Mouse (Mus musculus) lung, postnatal 0 days (tissue): ENCODE data around the gene Socs3. TPM values are rescaled to one million over a fixed set of nuclear protein-coding genes. Genes with fewer than 3 reads are reported as not detected.

Source experiments
- ATAC-seq: fragments of 200-750 bp; cut with Nextera tagmentation; 2 replicates; pipeline ENCODE4 v1.8.0; 2017; ENCODE audit warnings: moderate library complexity
- DNase-seq: peaks from one replicate; pipeline ENCODE4 v3.0.0-alpha.2; 2016; ENCODE audit warnings: low spot score
- H3K27ac ChIP-seq: fragments of 300-500 bp; sonication (generic); 2 replicates; pipeline ENCODE4 v1.5.1; 2014; ENCODE audit warnings: antibody characterized with exemption, mild to moderate bottlenecking, low read length, mixed read lengths
- H3K27me3 ChIP-seq: fragments of 300-500 bp; sonication (generic); replicated peaks from 2 replicates; pipeline ENCODE4 v1.6.1; 2014; ENCODE audit warnings: low read length, mixed read lengths; ENCODE audit not compliant: insufficient read depth
- H3K36me3 ChIP-seq: fragments of 300-500 bp; sonication (generic); 2 replicates; pipeline ENCODE4 v1.6.1; 2014; ENCODE audit warnings: low read length, mixed read lengths; ENCODE audit not compliant: insufficient read depth
- H3K4me1 ChIP-seq: fragments of 300-500 bp; sonication (generic); 2 replicates; pipeline ENCODE4 v1.6.1; 2014; ENCODE audit warnings: antibody characterized with exemption, low read depth, low read length, mixed read lengths; ENCODE audit not compliant: insufficient read depth
- H3K4me2 ChIP-seq: fragments of 300-500 bp; sonication (generic); replicated peaks from 2 replicates; pipeline ENCODE4 v1.6.1; 2014; ENCODE audit warnings: low read depth, mild to moderate bottlenecking, low read length, moderate library complexity, mixed read lengths
- H3K4me3 ChIP-seq: fragments of 300-500 bp; sonication (generic); 2 replicates; pipeline ENCODE4 v1.5.1; 2014; ENCODE audit warnings: low read depth, low read length
- H3K9ac ChIP-seq: fragments of 300-500 bp; sonication (generic); replicated peaks from 2 replicates; pipeline ENCODE4 v1.6.1; 2014; ENCODE audit warnings: low read depth, mild to moderate bottlenecking
- H3K9me3 ChIP-seq: fragments of 300-500 bp; sonication (generic); 2 replicates; pipeline ENCODE4 v1.6.1; 2016; ENCODE audit warnings: low read length, mixed read lengths
- CTCF ChIP-seq: IDR thresholded peaks from 2 replicates; pipeline ENCODE4 v1.5.1; 2016; ENCODE audit warnings: antibody characterized with exemption, mild to moderate bottlenecking
- EP300 ChIP-seq: IDR thresholded peaks from 2 replicates; pipeline ENCODE4 v1.6.1; 2016; ENCODE audit warnings: antibody characterized with exemption, mild to moderate bottlenecking, control low read depth
- WGBS: fragments of 180-500 bp; shearing (Covaris S2); extraction: QIAGEN DNeasy Blood & Tissue Kit; methylation state at CpG from one replicate; pipeline ENCODE4 v1.1.7; 2014; 5-methylcytosine and 5-hydroxymethylcytosine counted together
- polyA plus RNA-seq: library from polyadenylated mRNA; unstranded; fragments of >200 nt; fragmentation: Nextera tagmentation; extraction: Ambion mirVana; gene quantifications from 2 replicates; pipeline ENCODE4 v1.2.1, GENCODE M21; 2015

Gene Socs3
- polyA plus RNA-seq, 1 experiment from 2014 or later, result 27.5 TPM

GRCm38 (mm10) chr11:118012595-118012994 is 42.7 kb upstream of the Socs3 start:
- Histone ChIP-seq H3K36me3 (no peaks in the 10 kb centered on the region; the same call in 1 of the 2 replicates), H3K27ac (no peak overlapping the region), H3K27me3 (no peaks in the 10 kb centered on the region), H3K9ac (no peak overlapping the region), H3K9me3 (no peaks in the 10 kb centered on the region), H3K4me2 (no peak overlapping the region), H3K4me3 (no peak overlapping the region), H3K4me1 (no peaks in the 10 kb centered on the region)
- ATAC-seq (peak; percentile 30), DNase-seq (peak; percentile 28)
- TF ChIP-seq CTCF (no peak), EP300 (no peak)
- 57% methylated on average over 1 of the region's 1 CpGs for WGBS

- no peak overlapping the region for H3K4me2 ChIP-seq
- H3K36me3 ChIP-seq, result peaks cover 17% of the 10 kb centered on the region
- no peak for ATAC-seq
- no peaks in the 10 kb centered on the region for H3K9me3 ChIP-seq
- H3K4me1 ChIP-seq, result no peaks in the 10 kb centered on the region
- no peak overlapping the region for H3K27ac ChIP-seq
- H3K27me3 ChIP-seq, result no peaks in the 10 kb centered on the region
- no peak overlapping the region for H3K4me3 ChIP-seq
- no peak for DNase-seq
- no peak for TF ChIP-seq EP300
- TF ChIP-seq CTCF, result no peak
- H3K9ac ChIP-seq, result no peak overlapping the region
- 56% methylated on average over 4 of the region's 4 CpGs for WGBS
Measured at GRCm38 (mm10) chr11:118009865-118010571, 40.2 kb upstream of the Socs3 start.

GRCm38 (mm10) chr11:118008843-118009242 is 39.0 kb upstream of the Socs3 start:
- no peaks in the 10 kb centered on the region for H3K27me3 ChIP-seq
- H3K4me1 ChIP-seq, result no peaks in the 10 kb centered on the region
- ATAC-seq (no peak), DNase-seq (no peak)
- H3K27ac ChIP-seq, result no peak overlapping the region
- H3K4me3 ChIP-seq, result no peak overlapping the region
- H3K9ac ChIP-seq, result no peak overlapping the region
- no peaks in the 10 kb centered on the region for H3K9me3 ChIP-seq
- H3K4me2 ChIP-seq, result no peak overlapping the region
- TF ChIP-seq EP300 (no peak), CTCF (no peak)
- peaks cover 22% of the 10 kb centered on the region for H3K36me3 ChIP-seq
- 60% methylated on average over 8 of the region's 8 CpGs for WGBS

GRCm38 (mm10) chr11:118008144-118008805 is 38.4 kb upstream of the Socs3 start:
- no peak for TF ChIP-seq EP300
- TF ChIP-seq CTCF, result no peak
- no peaks in the 10 kb centered on the region for H3K27me3 ChIP-seq
- DNase-seq (no peak), ATAC-seq (no peak)
- peak overlapping the region; percentile 23; the same call in 1 of the 2 replicates for H3K27ac ChIP-seq
- no peaks in the 10 kb centered on the region for H3K9me3 ChIP-seq
- no peaks in the 10 kb centered on the region for H3K4me1 ChIP-seq
- H3K36me3 ChIP-seq, result peaks cover 28% of the 10 kb centered on the region
- 68% methylated on average over 5 of the region's 5 CpGs for WGBS
- no peak overlapping the region for H3K4me2 ChIP-seq
- no peak overlapping the region for H3K9ac ChIP-seq
- no peak overlapping the region for H3K4me3 ChIP-seq

GRCm38 (mm10) chr11:118007460-118008143 is 37.8 kb upstream of the Socs3 start:
- ATAC-seq (peak; percentile 76), DNase-seq (peak; percentile 71)
- H3K4me1 ChIP-seq, result no peaks in the 10 kb centered on the region
- WGBS, result 46% methylated on average over 8 of the region's 8 CpGs
- TF ChIP-seq EP300, result no peak
- no peak for TF ChIP-seq CTCF
- no peak overlapping the region for H3K9ac ChIP-seq
- H3K4me2 ChIP-seq, result no peak overlapping the region
- no peaks in the 10 kb centered on the region for H3K9me3 ChIP-seq
- no peak overlapping the region for H3K4me3 ChIP-seq
- H3K27ac ChIP-seq, result peak overlapping the region; percentile 23; the same call in 1 of the 2 replicates
- no peaks in the 10 kb centered on the region for H3K27me3 ChIP-seq
- peaks cover 30% of the 10 kb centered on the region for H3K36me3 ChIP-seq

- Histone ChIP-seq H3K4me3 (no peak overlapping the region), H3K4me1 (no peaks in the 10 kb centered on the region), H3K9me3 (no peaks in the 10 kb centered on the region), H3K27me3 (no peaks in the 10 kb centered on the region), H3K36me3 (peaks cover 46% of the 10 kb centered on the region), H3K27ac (peak overlapping the region; percentile 21; the same call in 1 of the 2 replicates), H3K9ac (no peak overlapping the region), H3K4me2 (no peak overlapping the region)
- WGBS, result 61% methylated on average over 5 of the region's 5 CpGs
- ATAC-seq (peak; percentile 47), DNase-seq (no peak)
- TF ChIP-seq EP300 (no peak), CTCF (no peak)
Measured at GRCm38 (mm10) chr11:118004217-118004616, 34.4 kb upstream of the Socs3 start.
